Mouse (Mus musculus) left cerebral cortex, adult 18-20 months (tissue): ENCODE measurements around the gene Sh3rf1. TPM values are rescaled to one million over a fixed set of nuclear protein-coding genes. Genes with fewer than 3 reads are reported as not detected.

Source experiments
- total RNA-seq, 2 experiments: library from RNA; stranded (reverse); gene quantifications; 2 replicates each; pipeline ENCODE4 v1.2.3; 2021

The Sh3rf1 gene
- total RNA-seq, 2 experiments from 2014 or later, result 38.7 to 39.5 TPM

Other genes starting within 250 kb of the Sh3rf1 start
- gene Clcn3, start 240.6 kb upstream of the Sh3rf1 start, total RNA-seq, result 100 to 1,000 TPM; 122 to 128 TPM
- 10 to 100 TPM; 26.9 to 30.6 TPM for gene Nek1, start 230.7 kb upstream of the Sh3rf1 start, total RNA-seq